Comparison of ENCODE assay signal across 21 mouse cellular contexts in genomic region chr10:87490328-87490727, GRCm38 (mm10). TPM values are rescaled to one million over a fixed set of nuclear protein-coding genes. Genes with fewer than 3 reads are reported as not detected.
DNase-seq lines count a peak whose midpoint lies in the region; ATAC-seq lines count a peak whose summit lies in the region.
"Had no signal": no experiment of that assay in that cellular context is flagged by ENCODE, and none has a peak within 500 bp of the region (broad histone marks: within the 10 kb centered on the region; RNA-seq: fewer than 3 reads in every experiment).

No protein-coding gene starts in this region.

- WGBS in embryonic facial prominence, embryonic 10.5 days, result 4% methylated on average over 2 of the region's 2 CpGs
- 0% methylated on average over 2 of the region's 2 CpGs for WGBS in forebrain, embryonic 15.5 days
- WGBS in hindbrain, embryonic 16.5 days, result 12% methylated on average over 2 of the region's 2 CpGs
- 2% methylated on average over 2 of the region's 2 CpGs for WGBS in neural tube, embryonic 13.5 days

- ATAC-seq in forebrain, embryonic 15.5 days (replicated peaks), result no peak
- ATAC-seq in hindbrain, embryonic 16.5 days, result no peak
- ATAC-seq in neural tube, embryonic 13.5 days (ENCODE audit: low read depth), result no peak

- no peak for DNase-seq in embryonic facial prominence, embryonic 10.5 days (ENCODE audit: low spot score)
- DNase-seq in spleen, postnatal 36 days (ENCODE audit: low spot score in 2 of 2), result no peak
- no peak for DNase-seq in heart, postnatal 36 days
- DNase-seq in left cerebral cortex, adult 11 months (ENCODE audit: low spot score), result no peak
- DNase-seq: B cell, adult 2 months; cerebellum, postnatal 36 days; gastrocnemius, postnatal 14 days; kidney, adult 18-20 months; kidney, postnatal 4 days; liver, embryonic 13.5 days; thymus, postnatal 36 days had no signal

- no peaks in the 10 kb centered on the region for H3K36me3 ChIP-seq in embryonic facial prominence, embryonic 10.5 days (replicated peaks)
- no peaks in the 10 kb centered on the region for H3K36me3 ChIP-seq in forebrain, embryonic 15.5 days
- no peaks in the 10 kb centered on the region for H3K36me3 ChIP-seq in hindbrain, embryonic 16.5 days (ENCODE audit: control insufficient read depth, insufficient read depth, low read length)
- H3K36me3 ChIP-seq in neural tube, embryonic 13.5 days, result no peaks in the 10 kb centered on the region
- H3K36me3 ChIP-seq: embryonic facial prominence, embryonic 13.5 days; heart, embryonic 10.5 days; liver, embryonic 13.5 days had no signal

- peaks cover 63% of the 10 kb centered on the region for H3K4me1 ChIP-seq in embryonic facial prominence, embryonic 10.5 days
- H3K4me1 ChIP-seq in forebrain, embryonic 15.5 days, result peaks cover 77% of the 10 kb centered on the region
- peaks cover 36% of the 10 kb centered on the region for H3K4me1 ChIP-seq in hindbrain, embryonic 16.5 days (ENCODE audit: control insufficient read depth, insufficient read depth, low read depth, low read length)
- H3K4me1 ChIP-seq in neural tube, embryonic 13.5 days (replicated peaks), result peaks cover 77% of the 10 kb centered on the region

- H3K4me3 ChIP-seq in embryonic facial prominence, embryonic 10.5 days, result peak overlapping the region; percentile 36; the same call in 1 of the 2 replicates
- peak overlapping the region; percentile 80 for H3K4me3 ChIP-seq in forebrain, embryonic 15.5 days
- H3K4me3 ChIP-seq in hindbrain, embryonic 16.5 days (ENCODE audit: low read length), result no peak overlapping the region
- H3K4me3 ChIP-seq in neural tube, embryonic 13.5 days, result peak overlapping the region; percentile 64
- H3K4me3 ChIP-seq: embryonic facial prominence, embryonic 13.5 days; heart, embryonic 10.5 days; liver, embryonic 13.5 days; megakaryocyte, embryonic 14.5 days had no signal

- 0 out of 2 replicates have a peak overlapping the region, but pooled peaks have one; percentile 17 for H3K9ac ChIP-seq in forebrain, embryonic 15.5 days (replicated peaks)
- H3K9ac ChIP-seq in hindbrain, embryonic 16.5 days (ENCODE audit: low read depth, low read length), result no peak overlapping the region
- peak overlapping the region; percentile 41; the same call in 1 of the 2 replicates for H3K9ac ChIP-seq in neural tube, embryonic 13.5 days
- H3K9ac ChIP-seq: embryonic facial prominence, embryonic 13.5 days; liver, embryonic 13.5 days had no signal

- intact Hi-C loops in heart, postnatal 36 days (cut with DNase I), result no loop called here

- no peaks in the 10 kb centered on the region for H3K9me3 ChIP-seq in embryonic facial prominence, embryonic 10.5 days
- no peaks in the 10 kb centered on the region for H3K9me3 ChIP-seq in forebrain, embryonic 15.5 days
- H3K9me3 ChIP-seq in hindbrain, embryonic 16.5 days (ENCODE audit: control insufficient read depth, low read length), result no peaks in the 10 kb centered on the region
- H3K9me3 ChIP-seq in neural tube, embryonic 13.5 days, result no peaks in the 10 kb centered on the region
- H3K9me3 ChIP-seq: embryonic facial prominence, embryonic 13.5 days; heart, embryonic 10.5 days; liver, embryonic 13.5 days; megakaryocyte, embryonic 14.5 days had no signal

- no peak overlapping the region for H3K27ac ChIP-seq in embryonic facial prominence, embryonic 10.5 days (replicated peaks)
- H3K27ac ChIP-seq in forebrain, embryonic 15.5 days (replicated peaks), result peak overlapping the region; percentile 89
- H3K27ac ChIP-seq in hindbrain, embryonic 16.5 days (ENCODE audit: low read depth, low read length), result peak overlapping the region; percentile 42
- peak overlapping the region; percentile 72 for H3K27ac ChIP-seq in neural tube, embryonic 13.5 days (replicated peaks)
- H3K27ac ChIP-seq: embryonic facial prominence, embryonic 13.5 days; heart, embryonic 10.5 days; left cerebral cortex, adult 2 months; liver, embryonic 13.5 days had no signal

- H3K4me2 ChIP-seq in forebrain, embryonic 15.5 days (replicated peaks), result peak overlapping the region; percentile 89
- peak overlapping the region; percentile 13; the same call in 1 of the 2 replicates for H3K4me2 ChIP-seq in hindbrain, embryonic 16.5 days (ENCODE audit: low read length)
- H3K4me2 ChIP-seq in neural tube, embryonic 13.5 days, result peak overlapping the region; percentile 87
- H3K4me2 ChIP-seq: embryonic facial prominence, embryonic 13.5 days; liver, embryonic 13.5 days had no signal

- H3K27me3 ChIP-seq in embryonic facial prominence, embryonic 10.5 days (replicated peaks; ENCODE audit: low read depth, poor library complexity, severe bottlenecking), result peaks cover 99% of the 10 kb centered on the region
- no peaks in the 10 kb centered on the region for H3K27me3 ChIP-seq in forebrain, embryonic 15.5 days
- no peaks in the 10 kb centered on the region for H3K27me3 ChIP-seq in hindbrain, embryonic 16.5 days (replicated peaks; ENCODE audit: control insufficient read depth, insufficient read depth, low read length)
- peaks cover 30% of the 10 kb centered on the region for H3K27me3 ChIP-seq in neural tube, embryonic 13.5 days

RNA-seq across cellular contexts. Expression of gene Ascl1, which starts 3.1 kb away (rescaled TPM):
- 4.8 and 5.7 TPM in 2 replicates for polyA plus RNA-seq in embryonic facial prominence, embryonic 10.5 days (2016; fragmentation: Nextera tagmentation; extraction: Ambion mirVana)
- polyA plus RNA-seq in forebrain, embryonic 15.5 days (2015; fragmentation: Nextera tagmentation; extraction: Ambion mirVana), result 24.2 and 25.8 TPM in 2 replicates
- 6.3 and 9.6 TPM in 2 replicates for polyA plus RNA-seq in hindbrain, embryonic 16.5 days (2015; fragmentation: Nextera tagmentation; extraction: Ambion mirVana)
- 12.9 and 21.2 TPM in 2 replicates for polyA plus RNA-seq in neural tube, embryonic 13.5 days (2015; fragmentation: Nextera tagmentation; extraction: Ambion mirVana)
- not detected for total RNA-seq in heart, postnatal 36 days (2021)
- total RNA-seq: gastrocnemius, postnatal 14 days; heart, postnatal 25 days had no signal
- polyA plus RNA-seq: liver, embryonic 13.5 days had no signal

RNA-seq across cellular contexts. Expression of gene Pah, which starts 31.3 kb away (rescaled TPM):
- not detected in 2 replicates for polyA plus RNA-seq in embryonic facial prominence, embryonic 10.5 days (2016; fragmentation: Nextera tagmentation; extraction: Ambion mirVana)
- not detected in 2 replicates for polyA plus RNA-seq in forebrain, embryonic 15.5 days (2015; fragmentation: Nextera tagmentation; extraction: Ambion mirVana)
- polyA plus RNA-seq in hindbrain, embryonic 16.5 days (2015; fragmentation: Nextera tagmentation; extraction: Ambion mirVana), result 0.10 TPM in 1 of 2 replicates, not detected in the other
- polyA plus RNA-seq in neural tube, embryonic 13.5 days (2015; fragmentation: Nextera tagmentation; extraction: Ambion mirVana), result not detected in 2 replicates
- total RNA-seq in heart, postnatal 36 days (2021), result 1 to 10 TPM; 3.5 to 4.6 TPM
- total RNA-seq: gastrocnemius, postnatal 14 days had no signal
- polyA plus RNA-seq: embryonic facial prominence, embryonic 13.5 days; limb, embryonic 11.5 days; small intestine, adult 2 months had no signal

Comparison
In these comparisons a context has a peak if more than half of its experiments do, and no peak if none do; other contexts are left out.
1. H3K4me2 ChIP-seq: peak in every context shown above with its lines; median percentile 89 in forebrain, embryonic 15.5 days; 87 in neural tube, embryonic 13.5 days; 13 in hindbrain, embryonic 16.5 days.